Mouse (Mus musculus) spleen, postnatal 36 days (tissue): Measurements from ENCODE around the gene Ccpg1.

Experiments used
- DNase-seq, 2 experiments: peaks; one replicate each; pipeline ENCODE4 v3.0.0; 2022; ENCODE audit warnings: low spot score in 2 of 2, mixed read lengths in 1 of 2

Gene Ccpg1

GRCm38 (mm10) chr9:72985250-72986220, at the start of gene Ccpg1, which contains the start of gene Ccpg1os:
Gene Ccpg1, plus strand, starts transcription at chr9:72985429.
Gene Ccpg1os, minus strand, starts transcription at chr9:72985382.
- DNase-seq = peak; percentile 97

GRCm38 (mm10) chr9:72936301-72936700, 48.9 kb upstream of the Ccpg1 start:
- DNase-seq = no peak

GRCm38 (mm10) chr9:72943424-72943823, 41.8 kb upstream of the Ccpg1 start:
- no peak for DNase-seq

DNA sequence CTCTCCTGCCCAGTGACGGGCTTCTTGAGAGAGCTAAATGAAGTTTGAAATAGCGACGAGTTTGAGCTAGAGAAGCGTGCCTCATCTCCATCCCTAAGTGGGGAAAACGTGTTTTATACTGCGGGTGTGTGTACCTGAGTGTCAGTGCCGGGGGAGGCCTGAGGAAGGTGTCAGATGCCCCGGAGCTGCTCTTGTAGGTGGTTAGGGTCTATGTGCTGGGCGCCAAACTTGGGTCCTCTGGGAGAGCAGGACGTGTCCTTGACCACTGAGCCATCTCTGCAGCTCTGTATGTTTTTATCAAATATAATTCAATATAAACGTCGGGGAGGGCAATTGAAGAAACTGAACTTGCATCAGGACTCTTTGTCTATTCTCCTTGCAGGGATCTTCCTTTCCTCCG, 40.9 kb upstream of the Ccpg1 start:
- DNase-seq = no peak

DNA sequence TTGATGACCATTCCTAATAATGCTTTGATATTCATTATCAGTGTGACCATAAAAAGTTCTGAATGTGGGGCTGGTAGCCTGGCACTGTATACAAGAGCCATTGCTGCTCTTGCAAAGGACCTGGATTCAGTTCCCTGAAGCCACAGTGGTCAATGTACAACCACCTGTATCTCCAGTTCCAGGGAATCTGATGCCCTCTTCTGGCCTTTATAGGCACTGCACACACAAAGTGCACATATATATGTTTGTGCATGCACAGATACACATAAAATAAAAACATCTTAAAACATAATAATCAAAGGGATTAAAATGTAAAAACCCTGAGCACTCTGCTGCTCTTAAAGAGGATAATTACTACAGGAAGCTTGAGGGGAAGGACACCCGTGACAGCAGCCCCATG, 38.2 kb upstream of the Ccpg1 start:
- no peak for DNase-seq

- DNase-seq = no peak
Observed at GRCm38 (mm10) chr9:72949572-72949971, 35.7 kb upstream of the Ccpg1 start.

- no peak for DNase-seq
Observed at GRCm38 (mm10) chr9:72954746-72955145, 30.5 kb upstream of the Ccpg1 start.

DNA sequence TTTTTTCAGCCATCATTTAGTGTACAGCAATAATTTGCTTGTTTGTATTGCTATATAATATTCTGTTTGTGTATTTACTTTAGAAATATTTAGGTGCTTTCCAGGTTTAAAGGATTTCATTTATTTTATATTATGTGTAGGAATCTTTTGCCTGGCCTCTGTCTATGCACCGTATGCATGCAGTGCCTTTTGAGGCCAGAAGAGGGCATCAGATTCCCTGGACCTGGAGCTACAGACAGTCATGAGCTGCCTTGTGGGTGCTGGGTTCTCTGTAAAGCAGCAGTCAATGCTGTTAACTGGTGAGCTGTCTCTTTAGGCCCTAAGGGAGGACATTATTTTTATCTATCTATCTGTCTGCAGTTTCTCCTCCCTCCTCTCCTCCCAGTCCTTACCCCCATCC, 29.7 kb upstream of the Ccpg1 start:
- peak; percentile 30 to 49 for DNase-seq

DNA sequence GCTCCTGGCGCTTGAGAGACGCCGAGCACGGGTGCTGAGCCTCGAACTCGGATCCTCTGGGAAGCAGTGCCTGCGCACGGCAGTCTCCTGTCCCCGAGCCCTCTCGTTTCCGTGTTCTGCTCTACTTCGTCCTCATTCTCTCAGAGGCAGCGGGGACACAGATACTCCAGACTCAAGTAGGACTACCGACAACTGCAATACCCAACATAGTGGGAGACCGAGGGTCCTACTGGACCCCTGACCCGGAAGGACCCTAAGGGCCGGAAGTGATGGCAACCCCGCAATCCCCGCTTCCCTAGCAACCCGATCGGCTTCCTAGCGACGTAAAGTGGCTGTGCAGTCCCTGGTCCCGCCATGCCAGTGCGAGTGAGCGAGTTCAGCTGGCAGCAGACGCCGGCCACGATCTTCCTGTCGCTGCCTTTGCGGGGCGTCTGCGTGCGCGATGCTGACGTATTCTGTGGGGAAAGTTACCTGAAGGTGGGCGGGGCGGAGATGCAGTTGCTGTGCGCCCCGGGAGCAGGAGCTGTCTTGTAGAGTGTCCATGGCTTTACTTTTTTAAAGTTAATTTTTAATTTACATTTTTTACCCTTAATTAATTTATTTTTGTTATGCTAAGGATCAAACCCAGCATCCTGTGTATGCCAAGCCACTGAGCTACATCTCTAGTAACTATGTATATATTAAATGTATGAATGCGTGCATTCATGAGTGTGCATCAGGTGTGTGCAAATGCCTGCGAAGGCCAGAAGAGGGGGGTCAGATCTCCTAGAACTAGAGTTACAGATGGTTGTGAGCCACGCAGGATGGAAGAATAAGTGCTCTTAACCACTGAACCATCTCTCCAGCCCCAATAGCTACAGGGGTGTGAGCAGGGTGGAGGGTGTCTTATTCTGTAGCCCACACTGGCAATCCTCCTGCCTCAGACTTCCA, 26.4 kb upstream of the Ccpg1 start, which contains the start of the genes Dyx1c1 and Gm44503:
Gene Dyx1c1 (plus strand): TSS at position 265 of the 930 bp plus-strand sequence.
Gene Gm44503 (plus strand): TSS at position 332 of the 930 bp plus-strand sequence.
- peak; percentile 77 to 79 for DNase-seq

GRCm38 (mm10) chr9:72961346-72961745, 23.9 kb upstream of the Ccpg1 start:
- no peak for DNase-seq

DNA sequence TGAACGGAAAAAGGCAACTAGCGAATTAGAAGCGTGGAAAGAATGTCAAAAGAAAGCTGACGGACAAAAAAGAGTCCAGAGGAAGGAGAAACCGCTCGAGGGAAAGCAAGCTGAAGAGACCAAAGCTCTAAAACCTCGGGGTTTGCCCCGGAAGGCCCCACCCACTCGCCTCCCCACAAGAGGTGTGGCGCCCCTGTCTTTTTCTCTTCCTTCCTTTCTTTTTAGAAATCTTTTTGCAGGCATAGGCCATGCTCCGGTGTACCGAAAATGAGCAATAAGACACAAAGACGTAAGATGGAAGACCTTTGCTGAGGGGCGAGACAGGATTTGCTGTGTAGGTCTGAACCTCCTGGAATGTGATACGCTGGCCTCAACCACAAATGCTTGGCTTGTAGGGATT, 23.3 kb upstream of the Ccpg1 start:
- peak; percentile 74 to 77 for DNase-seq

GRCm38 (mm10) chr9:72968349-72969061, 16.7 kb upstream of the Ccpg1 start:
- peak; percentile 52 to 68 for DNase-seq

DNA sequence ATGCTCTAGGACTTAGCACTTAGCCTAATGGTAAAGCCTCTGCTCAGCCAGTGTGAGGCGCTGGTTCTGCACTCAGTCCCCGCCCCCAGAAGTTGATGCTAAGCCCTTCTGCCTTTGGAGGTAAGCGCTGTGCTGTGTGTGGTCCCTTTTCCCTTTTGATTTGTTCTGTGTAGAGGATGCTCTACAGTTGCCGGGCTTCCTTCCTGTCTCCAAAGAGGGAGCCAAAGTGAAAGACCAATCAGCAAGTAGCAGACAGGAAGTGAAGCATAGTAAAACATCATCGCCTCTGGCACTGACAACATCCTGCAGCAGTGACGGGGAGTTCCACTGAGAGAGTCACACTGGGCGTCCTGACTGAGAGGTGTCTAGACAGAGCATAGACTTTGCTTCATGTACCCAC, 15.4 kb upstream of the Ccpg1 start:
- peak; percentile 14 to 20 for DNase-seq

DNA sequence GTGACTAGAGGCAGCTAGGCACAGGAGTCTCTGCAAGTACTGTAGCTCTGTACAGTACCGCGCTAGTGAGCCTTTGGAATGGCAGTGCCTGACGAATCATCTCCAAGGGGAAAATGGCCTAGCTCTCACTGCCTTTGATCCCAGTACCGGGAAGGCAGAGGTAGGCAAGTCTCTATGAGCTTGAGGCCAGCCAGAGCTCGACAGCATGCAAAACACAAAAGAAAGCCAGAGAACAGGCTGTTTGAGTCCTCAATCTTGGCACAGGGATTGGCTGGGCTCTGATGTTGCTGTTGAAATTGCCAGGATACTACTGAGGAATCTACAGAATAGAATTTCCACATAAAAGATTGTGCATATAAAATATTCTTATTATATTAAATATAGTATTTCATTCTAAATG, 12.8 kb upstream of the Ccpg1 start:
- DNase-seq = no peak

DNA sequence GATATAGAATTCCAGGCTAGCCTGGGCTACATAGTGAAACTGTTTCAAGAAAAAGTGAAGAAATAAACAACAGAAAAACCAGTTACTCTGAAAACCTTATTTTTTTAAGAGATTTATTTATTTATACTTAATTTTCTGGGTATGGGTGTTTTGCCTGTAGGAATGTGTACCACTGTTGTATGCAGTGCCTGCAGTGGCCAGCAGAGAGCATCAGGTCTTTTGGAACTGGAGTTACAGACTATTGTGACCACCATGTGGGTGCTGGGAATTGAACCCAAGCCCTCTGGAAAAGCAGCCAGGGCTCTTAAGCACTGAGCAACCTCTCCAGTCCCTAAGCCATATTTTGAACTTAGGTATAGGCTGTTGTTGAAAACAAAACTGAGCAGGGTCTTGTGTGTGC, 12.2 kb upstream of the Ccpg1 start:
- no peak for DNase-seq

DNA sequence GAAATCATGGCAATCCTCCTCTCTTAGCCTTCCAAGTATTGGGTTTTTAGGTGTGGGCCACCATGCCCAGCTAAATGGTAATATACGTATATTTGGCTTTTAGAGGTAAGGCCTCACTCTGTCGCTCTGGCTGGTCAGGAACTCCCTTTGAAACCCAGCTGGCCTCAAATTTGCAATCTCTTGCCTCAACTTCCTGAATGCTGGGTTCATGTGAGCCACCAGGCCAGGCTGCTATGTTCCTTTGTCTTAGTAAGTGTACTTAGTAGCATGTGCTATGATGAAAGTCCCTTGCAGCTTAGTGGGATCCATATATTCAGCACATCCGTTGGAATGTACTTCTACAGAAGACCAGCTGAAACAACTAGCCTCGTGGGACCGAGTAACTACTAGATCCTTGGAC, 10.5 kb upstream of the Ccpg1 start:
- peak in 1 of 2 experiments; percentile 18 for DNase-seq

GRCm38 (mm10) chr9:72975242-72975641, 10.0 kb upstream of the Ccpg1 start:
- no peak for DNase-seq

DNA sequence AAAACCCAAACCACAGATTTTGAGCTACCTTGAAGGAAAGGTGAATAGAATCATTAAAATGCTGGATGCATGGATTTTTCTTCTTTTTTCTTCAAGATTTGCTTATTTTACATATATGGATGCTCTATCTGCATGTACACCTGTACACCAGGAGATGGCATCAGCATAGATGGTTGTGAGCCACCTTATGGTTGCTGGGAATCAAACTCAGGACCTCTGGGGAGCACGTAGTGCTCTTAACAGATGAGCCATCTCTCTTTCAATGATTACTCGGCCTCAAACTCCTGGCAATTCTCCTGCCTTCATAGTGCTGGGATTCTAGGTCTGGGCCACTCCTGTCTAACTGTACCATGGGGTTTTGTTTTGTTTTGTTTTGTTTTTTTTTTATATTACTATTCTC, 2.2 kb upstream of the Ccpg1 start:
- DNase-seq = no peak

DNA sequence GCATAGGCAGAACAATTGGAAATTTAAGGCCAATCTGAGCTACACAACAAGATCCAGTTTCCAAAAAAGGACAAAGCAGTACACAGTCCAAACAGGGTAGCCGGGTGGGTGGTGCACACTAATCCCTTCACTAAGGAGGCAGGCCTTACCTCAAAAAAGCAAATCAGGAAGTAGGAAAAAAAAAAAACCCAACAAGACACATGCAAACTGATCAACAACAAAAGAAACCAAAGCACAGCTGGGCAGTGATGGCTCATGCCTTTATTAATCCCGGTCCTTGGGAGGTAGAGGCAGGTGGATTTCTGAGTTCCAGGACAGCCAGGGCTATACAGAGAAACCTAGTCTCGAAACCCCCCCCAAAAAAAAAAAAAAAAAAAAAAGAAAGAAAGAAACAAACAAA, 2.5 kb downstream of the Ccpg1 start:
- no peak for DNase-seq

DNA sequence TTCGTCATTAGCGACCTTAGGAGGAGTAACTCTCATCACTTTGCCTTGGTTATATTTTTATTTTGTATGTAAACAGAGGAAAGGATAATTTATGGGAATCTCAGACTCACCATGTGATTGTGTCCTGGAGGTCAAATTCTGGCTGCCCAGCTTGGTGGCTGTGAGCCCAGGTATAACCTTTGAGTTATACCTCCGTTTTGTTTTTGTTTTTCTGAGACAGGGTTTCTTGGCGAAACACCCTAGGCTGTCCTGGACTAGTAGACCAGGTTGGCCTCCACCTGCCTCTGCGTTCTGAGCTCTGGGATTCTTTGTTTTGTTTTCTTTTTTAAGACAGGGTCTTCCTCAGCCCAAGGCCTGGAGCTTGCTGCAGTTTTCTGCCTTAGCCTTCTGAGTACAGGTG, 3.5 kb downstream of the Ccpg1 start:
- DNase-seq = no peak

- DNase-seq = no peak
Observed at GRCm38 (mm10) chr9:72991420-72991819, 6.2 kb downstream of the Ccpg1 start.
